Mouse (Mus musculus): Measurements from ENCODE around the gene Cyfip1. TPM values are rescaled to one million over a fixed set of nuclear protein-coding genes. Genes with fewer than 3 reads are reported as not detected.

Cyfip1 gene
- polyA plus RNA-seq, 1 experiment from 2014 or later = 29.6 TPM

DNA sequence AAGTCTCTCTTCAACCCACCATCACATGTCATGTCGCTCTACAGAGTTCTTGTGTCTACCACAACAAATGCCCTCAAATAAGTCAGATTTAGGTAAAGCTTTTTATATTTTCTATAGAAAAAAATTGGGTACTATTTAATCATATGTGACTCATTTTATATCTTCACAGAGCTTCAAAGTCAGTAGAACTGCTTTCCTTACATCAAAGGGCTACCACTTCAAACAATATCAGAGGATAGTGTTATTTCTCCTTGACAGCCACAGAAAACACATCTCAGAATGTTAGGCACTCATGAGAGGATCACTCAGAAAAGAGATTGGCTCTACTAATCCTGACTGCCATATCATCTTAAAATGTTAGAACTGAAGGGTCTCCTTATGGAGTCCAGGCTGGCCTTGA is 119.0 kb downstream of the Cyfip1 start:
- Histone ChIP-seq H3K27ac (no peak overlapping the region), H3K9me3 (replicated peaks) (no peaks in the 10 kb centered on the region), H3K36me3 (peaks cover 34% of the 10 kb centered on the region), H3K4me2 (peak overlapping the region; percentile 78), H3K4me1 (peaks cover 28% of the 10 kb centered on the region), H3K9ac (no peak overlapping the region), H3K27me3 (replicated peaks) (no peaks in the 10 kb centered on the region), H3K4me3 (peak overlapping the region; percentile 38; the same call in 1 of the 2 replicates)
- no peak for ATAC-seq
- WGBS (ENCODE audit: insufficient replicate concordance) = 90% methylated on average over 1 of the region's 1 CpGs

DNA sequence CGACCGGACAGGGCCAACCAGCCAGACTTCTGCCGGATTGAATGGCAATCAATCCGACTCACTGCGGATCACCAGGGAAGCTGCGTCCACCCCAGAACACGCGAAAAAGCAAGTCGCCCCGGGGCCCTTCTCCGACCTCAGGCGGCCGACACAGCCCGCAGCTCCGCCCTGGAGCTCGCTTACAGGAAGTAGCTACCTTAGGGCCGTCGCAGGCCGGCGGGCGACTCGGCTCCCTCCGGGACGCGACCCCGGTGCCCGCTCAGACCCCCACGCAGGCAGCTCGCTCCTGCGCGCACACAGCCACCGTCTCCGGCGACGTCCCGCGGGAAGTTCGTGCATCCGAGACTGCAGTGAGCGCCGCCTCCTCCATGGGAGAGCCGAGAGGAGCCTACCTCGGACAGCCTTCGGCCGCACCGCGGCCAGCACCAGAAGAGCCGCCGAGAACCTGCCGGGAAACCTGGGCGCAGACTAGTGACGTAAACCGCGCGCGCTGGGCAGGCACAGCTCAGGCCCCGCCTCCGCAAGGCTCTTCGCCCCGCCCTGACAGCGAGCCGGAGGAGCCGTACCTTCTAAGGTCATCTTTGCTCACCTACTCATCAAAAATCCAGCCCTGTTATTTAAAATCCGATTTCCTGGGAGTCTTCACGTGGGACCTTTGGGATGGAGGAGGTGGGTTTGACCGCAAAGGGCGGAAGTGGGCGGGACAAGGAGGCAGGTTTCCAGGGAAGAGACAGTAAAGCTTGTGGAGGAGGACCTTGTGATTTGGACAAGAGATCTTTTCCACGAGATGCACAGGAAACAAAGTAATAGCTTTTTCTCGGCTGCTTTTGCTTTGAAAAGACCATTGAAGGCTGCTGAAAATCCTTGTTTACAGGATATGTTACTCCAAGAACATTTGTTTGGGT is 120.7 kb downstream of the Cyfip1 start, which contains the start of gene Nipa2:
TSS of gene Nipa2 (minus strand) at position 473 of the 905 bp plus-strand sequence.
- WGBS (ENCODE audit: insufficient replicate concordance) = under 1% methylated on average over 70 of the region's 70 CpGs
- H3K27ac ChIP-seq = peak within 1 kb of the TSS; percentile 93

DNA sequence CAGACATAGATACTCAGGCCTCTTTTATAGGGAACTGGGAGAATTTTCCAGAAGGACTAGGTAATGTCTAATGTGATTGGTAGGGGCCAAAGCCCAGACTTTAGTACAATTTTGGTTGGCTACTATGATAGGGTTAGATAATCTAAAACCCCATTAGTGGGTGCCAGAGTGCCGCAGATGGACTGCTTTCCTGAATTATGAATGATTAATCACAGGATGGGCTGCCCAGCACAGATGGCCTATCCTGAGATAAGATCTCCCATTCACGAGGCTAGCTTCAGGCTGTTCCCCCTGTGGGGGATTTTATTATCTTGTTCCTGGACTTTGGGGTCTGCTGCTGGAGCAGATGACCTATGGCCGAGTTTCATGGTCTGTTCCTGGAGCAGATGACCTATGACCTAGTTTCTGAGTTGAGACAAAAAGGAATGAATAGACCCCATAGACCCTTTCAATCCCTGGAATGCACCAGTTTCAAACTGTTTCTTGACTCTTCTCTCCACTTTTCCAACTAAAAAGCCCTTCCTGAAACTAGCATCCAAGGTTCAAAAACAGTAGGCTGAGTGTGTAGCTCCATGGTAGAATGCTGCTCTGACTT is 125.4 kb downstream of the Cyfip1 start:
- H3K4me2 ChIP-seq = no peak overlapping the region
- no peaks in the 10 kb centered on the region for H3K36me3 ChIP-seq
- no peak for ATAC-seq
- no peaks in the 10 kb centered on the region for H3K9me3 ChIP-seq (replicated peaks)
- no peak overlapping the region for H3K4me3 ChIP-seq
- H3K27me3 ChIP-seq (replicated peaks) = no peaks in the 10 kb centered on the region
- 37% methylated on average over 3 of the region's 3 CpGs for WGBS (ENCODE audit: insufficient replicate concordance)
- H3K4me1 ChIP-seq = peaks cover 51% of the 10 kb centered on the region
- H3K9ac ChIP-seq = no peak overlapping the region
- no peak overlapping the region for H3K27ac ChIP-seq

More for the DNA sequence above, 120.7 kb downstream of the Cyfip1 start, which contains the start of gene Nipa2:
- H3K9me3 ChIP-seq (replicated peaks) = no peaks in the 10 kb centered on the region
- H3K4me1 ChIP-seq = peaks cover 34% of the 10 kb centered on the region
- ATAC-seq = peak; percentile 98
- H3K36me3 ChIP-seq = peaks cover 23% of the 10 kb centered on the region
- H3K9ac ChIP-seq = peak within 1 kb of the TSS; percentile 90
- H3K27me3 ChIP-seq (replicated peaks) = no peaks in the 10 kb centered on the region
- H3K4me2 ChIP-seq = peak within 1 kb of the TSS; percentile 78
- peak within 1 kb of the TSS; percentile 94 for H3K4me3 ChIP-seq

DNA sequence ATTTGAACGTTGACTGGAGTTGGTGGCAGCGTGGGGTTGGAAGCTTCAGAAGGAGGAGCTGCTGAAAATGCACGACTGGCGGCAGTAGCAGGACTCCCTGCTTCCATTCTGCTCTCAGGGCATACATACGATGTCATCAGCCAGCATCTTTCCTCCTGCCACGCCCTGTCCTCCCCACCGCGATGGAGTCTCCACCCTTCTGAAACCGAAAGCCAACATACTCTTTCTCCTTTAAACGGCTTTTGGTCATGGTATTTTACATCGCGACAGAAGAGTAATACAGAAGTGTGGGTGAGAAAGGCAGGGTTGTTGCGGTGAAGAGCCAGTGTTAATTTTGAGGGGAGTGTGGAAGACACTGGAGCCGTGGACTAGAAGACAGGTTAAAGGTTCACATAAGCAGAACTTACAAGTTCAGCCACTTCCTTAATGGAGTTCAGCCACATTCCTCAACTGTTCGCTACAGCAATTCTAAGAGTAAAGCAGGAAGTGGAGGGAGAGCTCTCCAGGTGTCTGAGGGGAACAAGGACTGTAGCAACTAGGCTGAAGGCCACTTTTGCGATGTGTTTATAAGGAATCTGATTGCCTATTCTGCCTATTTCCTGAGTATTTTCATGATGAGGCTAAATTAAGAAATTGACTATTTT is 126.8 kb downstream of the Cyfip1 start:
- Histone ChIP-seq H3K27me3 (replicated peaks) (no peaks in the 10 kb centered on the region), H3K27ac (peak overlapping the region; percentile 46; the same call in 1 of the 2 replicates), H3K36me3 (no peaks in the 10 kb centered on the region), H3K9me3 (replicated peaks) (no peaks in the 10 kb centered on the region), H3K4me3 (peak overlapping the region; percentile 53), H3K9ac (peak overlapping the region; percentile 58), H3K4me2 (peak overlapping the region; percentile 65), H3K4me1 (peaks cover 42% of the 10 kb centered on the region)
- WGBS (ENCODE audit: insufficient replicate concordance) = 11% methylated on average over 16 of the region's 16 CpGs
- peak; percentile 87 for ATAC-seq

DNA sequence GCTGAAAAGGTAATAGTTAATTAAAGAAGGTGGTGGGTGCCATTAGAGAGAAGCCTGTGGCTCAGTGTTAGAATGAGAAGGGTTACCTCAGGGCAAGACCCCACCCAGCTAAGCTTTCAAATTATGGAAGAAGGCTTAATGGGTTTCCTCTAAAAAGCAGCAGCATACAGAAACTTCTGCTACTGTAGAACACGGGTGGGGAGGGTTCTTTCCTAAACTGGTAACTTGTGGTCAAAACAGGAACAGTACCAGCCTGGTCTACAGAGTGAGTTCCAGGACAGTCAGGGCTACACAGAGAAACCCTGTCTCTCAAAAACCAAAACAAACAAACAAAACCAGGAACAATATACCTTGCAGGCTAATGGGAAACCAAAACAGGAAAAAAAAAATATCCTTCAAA is 127.9 kb downstream of the Cyfip1 start:
- peak overlapping the region; percentile 65 for H3K4me2 ChIP-seq
- no peak overlapping the region for H3K4me3 ChIP-seq
- H3K9me3 ChIP-seq (replicated peaks) = 0 out of 2 replicates have a peak, but pooled peaks cover 2% of the 10 kb centered on the region
- no peak for ATAC-seq
- peaks cover 5% of the 10 kb centered on the region for H3K36me3 ChIP-seq
- H3K4me1 ChIP-seq = peaks cover 39% of the 10 kb centered on the region
- H3K27me3 ChIP-seq (replicated peaks) = no peaks in the 10 kb centered on the region
- H3K27ac ChIP-seq = peak overlapping the region; percentile 23; the same call in 1 of the 2 replicates
- WGBS (ENCODE audit: insufficient replicate concordance) = 35% methylated on average over 1 of the region's 1 CpGs
- H3K9ac ChIP-seq = no peak overlapping the region

DNA sequence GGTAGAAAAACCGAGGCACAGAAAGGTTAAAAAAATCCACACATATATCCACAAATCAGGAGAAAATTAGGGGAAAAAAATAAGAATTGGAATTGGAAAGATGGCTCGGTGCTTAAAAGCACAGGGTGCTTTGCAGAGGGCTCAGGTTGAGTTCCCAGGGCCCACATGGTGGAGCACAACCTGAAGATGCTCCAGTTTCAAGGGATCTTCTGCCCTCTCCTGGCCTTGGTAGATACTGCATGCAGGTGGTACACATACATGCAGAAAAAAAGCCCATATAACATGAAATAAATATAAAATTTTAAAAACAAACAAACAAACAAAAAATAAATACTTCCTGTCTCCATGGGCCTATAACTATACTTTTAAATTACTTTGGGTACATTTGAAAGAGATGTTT is 132.9 kb downstream of the Cyfip1 start:
- Histone ChIP-seq H3K4me3 (no peak overlapping the region), H3K4me1 (peaks cover 3% of the 10 kb centered on the region; the same call in 1 of the 2 replicates), H3K4me2 (no peak overlapping the region), H3K9me3 (replicated peaks) (0 out of 2 replicates have a peak, but pooled peaks cover 3% of the 10 kb centered on the region), H3K9ac (no peak overlapping the region), H3K27ac (no peak overlapping the region), H3K36me3 (peaks cover 34% of the 10 kb centered on the region), H3K27me3 (replicated peaks) (no peaks in the 10 kb centered on the region)
- no peak for ATAC-seq
- WGBS (ENCODE audit: insufficient replicate concordance) = 99% methylated on average over 2 of the region's 2 CpGs

DNA sequence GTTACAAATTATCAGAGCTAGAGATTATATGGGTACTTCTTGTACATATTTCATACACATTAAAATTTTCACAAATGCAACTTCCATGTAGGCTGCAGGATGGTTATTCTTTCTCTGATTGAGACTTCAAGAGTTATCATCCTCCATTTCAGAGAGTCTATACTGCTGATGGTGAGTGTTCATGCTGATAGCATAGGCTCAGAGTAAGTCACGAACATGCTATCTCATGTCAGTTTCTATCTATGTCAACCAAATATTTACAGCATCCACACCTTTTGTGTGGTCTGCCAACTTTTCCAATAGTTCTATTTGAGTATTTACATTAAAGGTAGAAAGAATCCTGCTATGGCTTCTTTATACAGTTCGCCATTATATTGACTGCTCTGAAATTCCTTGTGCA is 140.0 kb downstream of the Cyfip1 start:
- Histone ChIP-seq H3K9me3 (replicated peaks) (no peaks in the 10 kb centered on the region), H3K27me3 (replicated peaks) (no peaks in the 10 kb centered on the region), H3K4me2 (peak overlapping the region; percentile 24), H3K4me3 (no peak overlapping the region), H3K36me3 (peaks cover 54% of the 10 kb centered on the region), H3K4me1 (peaks cover 31% of the 10 kb centered on the region), H3K9ac (no peak overlapping the region), H3K27ac (peak overlapping the region; percentile 79)
- peak; percentile 73; the same call in 1 of the 2 replicates for ATAC-seq
- 52% methylated on average over 2 of the region's 2 CpGs for WGBS (ENCODE audit: insufficient replicate concordance)

Other genes with a start within 250 kb of the Cyfip1 start
- 0.23 and 0.24 TPM in 2 replicates for gene Siglech, start 73.6 kb upstream of the Cyfip1 start, polyA plus RNA-seq (2016; fragmentation: Nextera tagmentation; extraction: Ambion mirVana)
- gene Tubgcp5, start 47.6 kb upstream of the Cyfip1 start, polyA plus RNA-seq (2016; fragmentation: Nextera tagmentation; extraction: Ambion mirVana) = 14.8 TPM in 2 replicates
- 34.9 and 37.5 TPM in 2 replicates for gene Nipa2, start 120.7 kb downstream of the Cyfip1 start, polyA plus RNA-seq (2016; fragmentation: Nextera tagmentation; extraction: Ambion mirVana)
- 17.7 and 20.6 TPM in 2 replicates for gene Nipa1, start 178.2 kb downstream of the Cyfip1 start, polyA plus RNA-seq (2016; fragmentation: Nextera tagmentation; extraction: Ambion mirVana)
- gene Herc2, start 208.5 kb downstream of the Cyfip1 start, polyA plus RNA-seq (2016; fragmentation: Nextera tagmentation; extraction: Ambion mirVana) = 16.8 and 21.4 TPM in 2 replicates

All from liver, embryonic 12.5 days (tissue).